Mouse (Mus musculus) neural tube, embryonic 11.5 days (tissue): ENCODE data around the gene Slc34a3. TPM values are rescaled to one million over a fixed set of nuclear protein-coding genes. Genes with fewer than 3 reads are reported as not detected.

Source experiments
- ATAC-seq: fragments of 200-750 bp; cut with Nextera tagmentation; 2 replicates; pipeline ENCODE4 v1.8.0; 2017; ENCODE audit warnings: moderate number of reproducible peaks, mild to moderate bottlenecking, moderate TSS enrichment, moderate library complexity; ENCODE audit not compliant: insufficient read depth, low FRiP score, low TSS enrichment
- DNase-seq: peaks from one replicate; pipeline ENCODE4 v3.0.0-alpha.2; 2015; ENCODE audit warnings: low spot score
- H3K27ac ChIP-seq: fragments of 300-500 bp; sonication (generic); 2 replicates; pipeline ENCODE4 v1.5.1; 2014; ENCODE audit warnings: low read depth, mild to moderate bottlenecking, low read length
- H3K27me3 ChIP-seq: fragments of 300-500 bp; sonication (generic); 2 replicates; pipeline ENCODE4 v1.6.1; 2014; ENCODE audit warnings: mild to moderate bottlenecking, low read length, mixed read lengths; ENCODE audit not compliant: control insufficient read depth, insufficient read depth
- H3K36me3 ChIP-seq: fragments of 300-500 bp; sonication (generic); 2 replicates; pipeline ENCODE4 v1.6.1; 2014; ENCODE audit warnings: mild to moderate bottlenecking, low read length, moderate library complexity, mixed read lengths; ENCODE audit not compliant: control insufficient read depth, insufficient read depth
- H3K4me1 ChIP-seq: fragments of 300-500 bp; sonication (generic); 2 replicates; pipeline ENCODE4 v1.6.1; 2014; ENCODE audit warnings: low read length, mixed read lengths; ENCODE audit not compliant: control insufficient read depth, insufficient read depth
- H3K4me2 ChIP-seq: fragments of 300-500 bp; sonication (generic); 2 replicates; pipeline ENCODE4 v1.6.1; 2014; ENCODE audit warnings: low read depth, mild to moderate bottlenecking, moderate library complexity
- H3K4me3 ChIP-seq: fragments of 300-500 bp; sonication (generic); 2 replicates; pipeline ENCODE4 v1.5.1; 2014; ENCODE audit warnings: low read depth, low read length
- H3K9ac ChIP-seq: fragments of 300-500 bp; sonication (generic); 2 replicates; pipeline ENCODE4 v1.6.1; 2014; ENCODE audit warnings: mild to moderate bottlenecking, low read length
- H3K9me3 ChIP-seq: fragments of 300-500 bp; sonication (generic); 2 replicates; pipeline ENCODE4 v1.6.1; 2016; ENCODE audit warnings: low read length; ENCODE audit not compliant: control insufficient read depth
- WGBS: fragments of 180-500 bp; shearing (Covaris S2); extraction: QIAGEN DNeasy Blood & Tissue Kit; methylation state at CpG from one replicate; pipeline ENCODE4 v1.1.7; 2014; 5-methylcytosine and 5-hydroxymethylcytosine counted together
- polyA plus RNA-seq: library from polyadenylated mRNA; unstranded; fragments of >200 nt; fragmentation: Nextera tagmentation; extraction: Ambion mirVana; gene quantifications from 2 replicates; pipeline ENCODE4 v1.2.1, GENCODE M21; 2014

Slc34a3 gene
- polyA plus RNA-seq, 1 experiment from 2014 or later, result not detected

DNA sequence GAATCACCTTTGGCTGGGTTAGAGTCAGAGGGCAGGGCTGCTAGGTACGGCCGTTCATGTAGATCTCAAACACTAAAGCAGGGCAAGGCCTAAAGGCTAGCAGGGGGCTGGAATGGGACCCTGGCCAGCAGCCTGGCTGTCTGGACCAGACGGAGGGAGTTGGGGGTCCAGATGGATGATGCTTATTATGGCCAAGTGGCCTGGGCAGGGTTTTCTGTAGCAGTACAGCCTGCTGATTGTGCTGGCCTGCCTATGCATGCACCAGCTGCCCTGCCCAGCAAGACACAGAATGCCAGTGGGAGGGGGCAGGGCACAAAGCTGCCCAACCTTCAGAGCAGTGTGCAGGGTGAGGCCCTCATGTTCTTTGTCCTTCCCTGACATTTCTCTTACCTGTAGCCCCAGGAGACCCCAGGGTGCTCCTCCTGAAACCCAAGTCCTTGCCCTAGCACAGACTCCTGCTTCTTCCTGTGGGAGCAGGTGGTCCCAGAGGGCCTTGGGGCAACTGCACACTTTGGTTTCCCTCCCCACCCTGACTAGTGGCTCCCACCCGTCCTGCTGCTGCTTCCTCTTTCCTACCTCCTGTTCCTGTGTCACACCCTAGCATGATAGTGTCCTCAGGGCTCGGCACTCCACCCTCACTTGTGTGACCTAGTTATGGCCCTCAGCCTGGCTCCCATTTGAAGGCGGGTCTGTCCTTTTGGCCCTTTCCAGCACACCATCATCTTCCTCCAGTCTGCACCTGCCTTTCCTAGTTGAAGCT lies 31.9 kb upstream of the Slc34a3 start:
- H3K36me3 ChIP-seq, result no peaks in the 10 kb centered on the region
- no peak overlapping the region for H3K9ac ChIP-seq
- H3K9me3 ChIP-seq, result no peaks in the 10 kb centered on the region
- 0 out of 2 replicates have a peak overlapping the region, but pooled peaks have one; percentile 10 for H3K4me2 ChIP-seq
- WGBS, result 71% methylated on average over 6 of the region's 6 CpGs
- peaks cover 15% of the 10 kb centered on the region for H3K27me3 ChIP-seq
- no peak overlapping the region for H3K4me3 ChIP-seq
- DNase-seq (no peak), ATAC-seq (no peak)
- H3K4me1 ChIP-seq, result peaks cover 18% of the 10 kb centered on the region
- H3K27ac ChIP-seq, result no peak overlapping the region

DNA sequence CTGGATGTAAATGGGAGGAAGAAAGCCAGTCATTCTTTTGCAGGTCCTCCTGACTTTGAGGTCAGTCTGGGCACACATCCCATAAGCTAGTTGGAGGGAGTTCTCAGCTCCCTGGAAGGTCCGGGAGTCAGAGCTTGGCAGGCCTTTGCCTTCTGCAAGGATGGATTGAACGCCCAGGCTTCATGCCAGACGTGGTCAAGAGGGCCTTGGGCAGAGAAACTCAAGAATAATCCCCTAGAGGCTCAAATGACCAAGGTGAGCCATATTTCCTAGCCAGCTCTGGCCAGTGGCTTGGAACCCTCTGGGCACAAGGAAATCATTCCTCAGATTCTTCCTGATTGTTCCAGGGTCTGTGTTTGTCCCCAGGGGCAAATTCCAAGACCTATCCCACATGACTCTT lies 30.7 kb upstream of the Slc34a3 start:
- 64% methylated on average over 3 of the region's 3 CpGs for WGBS
- Histone ChIP-seq H3K9me3 (no peaks in the 10 kb centered on the region), H3K36me3 (no peaks in the 10 kb centered on the region), H3K27me3 (peaks cover 15% of the 10 kb centered on the region), H3K9ac (no peak overlapping the region), H3K4me1 (peaks cover 14% of the 10 kb centered on the region; the same call in 1 of the 2 replicates), H3K27ac (no peak overlapping the region), H3K4me2 (no peak overlapping the region), H3K4me3 (no peak overlapping the region)
- no peak for DNase-seq
- no peak for ATAC-seq

DNA sequence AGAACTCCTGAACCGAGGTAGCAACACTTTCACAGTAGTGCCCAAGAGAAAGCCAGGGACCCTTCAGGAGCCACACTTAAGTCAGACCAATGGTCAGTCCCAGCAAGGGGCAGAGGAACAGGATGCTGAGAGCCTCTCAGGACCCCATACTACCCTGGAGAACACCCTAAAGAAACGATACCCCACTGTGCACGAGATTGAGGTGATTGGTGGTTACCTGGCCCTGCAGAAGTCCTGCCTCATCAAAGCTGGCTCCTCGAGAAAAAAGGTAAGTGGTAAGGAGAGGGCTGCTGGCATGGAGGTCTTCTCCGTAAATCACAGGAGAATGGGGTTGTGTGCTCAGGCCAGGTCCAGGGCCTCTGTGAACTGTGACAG lies 30.1 kb upstream of the Slc34a3 start:
- 0 out of 2 replicates have a peak overlapping the region, but pooled peaks have one; percentile 79 for H3K4me3 ChIP-seq
- H3K4me2 ChIP-seq, result peak overlapping the region; percentile 98; the same call in 1 of the 2 replicates
- peaks cover 15% of the 10 kb centered on the region for H3K27me3 ChIP-seq
- 77% methylated on average over 5 of the region's 5 CpGs for WGBS
- no peak overlapping the region for H3K27ac ChIP-seq
- ATAC-seq, result no peak
- H3K36me3 ChIP-seq, result no peaks in the 10 kb centered on the region
- peaks cover 14% of the 10 kb centered on the region; the same call in 1 of the 2 replicates for H3K4me1 ChIP-seq
- no peaks in the 10 kb centered on the region for H3K9me3 ChIP-seq
- no peak overlapping the region for H3K9ac ChIP-seq
- DNase-seq, result no peak

GRCm38 (mm10) chr2:25263623-25264285 lies 29.6 kb upstream of the Slc34a3 start:
- no peak overlapping the region for H3K27ac ChIP-seq
- 21% methylated on average over 12 of the region's 12 CpGs for WGBS
- ATAC-seq (no peak), DNase-seq (no peak)
- peaks cover 14% of the 10 kb centered on the region; the same call in 1 of the 2 replicates for H3K4me1 ChIP-seq
- H3K9me3 ChIP-seq, result no peaks in the 10 kb centered on the region
- H3K4me2 ChIP-seq, result peak overlapping the region; percentile 98
- no peaks in the 10 kb centered on the region for H3K36me3 ChIP-seq
- H3K4me3 ChIP-seq, result peak overlapping the region; percentile 79
- peaks cover 15% of the 10 kb centered on the region for H3K27me3 ChIP-seq
- H3K9ac ChIP-seq, result peak overlapping the region; percentile 49

DNA sequence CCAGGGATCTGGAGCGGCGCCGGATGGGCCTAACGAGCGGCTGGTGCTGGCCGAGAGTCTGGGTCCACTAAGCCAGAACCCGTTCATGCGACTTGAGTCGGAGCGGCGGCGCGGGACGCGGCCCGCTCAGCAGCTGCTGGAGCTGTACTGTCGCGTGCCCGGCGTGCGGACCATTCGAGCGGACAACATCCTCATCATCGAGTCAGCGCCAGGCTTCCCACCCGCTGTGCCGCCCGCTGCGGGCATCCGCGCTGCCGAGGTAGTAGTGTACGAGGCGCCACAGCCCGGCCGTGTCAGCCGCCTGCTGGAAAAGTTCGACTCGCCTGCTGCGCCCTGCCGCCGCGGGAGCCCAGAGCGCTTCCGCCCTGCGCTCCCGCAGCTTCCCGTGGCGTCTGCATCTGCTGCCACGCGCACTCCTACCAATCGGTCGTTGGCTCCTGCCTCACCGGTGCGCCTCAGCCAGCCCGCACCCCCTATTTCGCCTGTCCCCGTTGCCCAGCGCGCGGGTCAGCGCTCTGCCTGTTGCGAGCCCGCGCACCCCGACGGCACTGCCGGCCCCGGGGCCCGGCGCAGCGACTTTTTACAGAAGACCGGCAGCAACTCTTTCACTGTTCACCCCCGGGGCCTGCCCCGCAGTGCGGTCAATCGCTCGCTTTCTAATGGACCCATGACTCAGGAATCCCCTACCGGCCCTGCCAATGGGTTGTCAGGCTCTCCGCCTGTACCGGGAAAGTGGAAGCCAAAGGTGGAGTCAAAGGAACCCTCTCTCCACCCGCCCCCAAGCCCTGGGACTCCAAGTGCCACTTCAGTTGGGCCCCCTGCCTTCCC lies 28.8 kb upstream of the Slc34a3 start:
- H3K9me3 ChIP-seq, result no peaks in the 10 kb centered on the region

GRCm38 (mm10) chr2:25262291-25262767 lies 28.2 kb upstream of the Slc34a3 start, which contains the start of gene Tprn:
Gene Tprn, plus strand, starts transcription at chr2:25262618.
- Histone ChIP-seq H3K9ac (peak within 1 kb of the TSS; percentile 49), H3K27me3 (peaks cover 15% of the 10 kb centered on the region), H3K27ac (peak within 1 kb of the TSS; percentile 4; the same call in 1 of the 2 replicates), H3K4me3 (peak within 1 kb of the TSS; percentile 79), H3K4me1 (peaks cover 14% of the 10 kb centered on the region; the same call in 1 of the 2 replicates), H3K4me2 (peak within 1 kb of the TSS; percentile 98), H3K36me3 (no peaks in the 10 kb centered on the region), H3K9me3 (no peaks in the 10 kb centered on the region)
- DNase-seq (peak; percentile 93), ATAC-seq (peak; percentile 98)
- WGBS, result 0% methylated on average over 39 of the region's 39 CpGs

More for the DNA sequence above, 28.8 kb upstream of the Slc34a3 start:
- H3K27ac ChIP-seq, result peak overlapping the region; percentile 4; the same call in 1 of the 2 replicates
- WGBS, result under 1% methylated on average over 82 of the region's 82 CpGs
- H3K36me3 ChIP-seq, result no peaks in the 10 kb centered on the region
- peaks cover 15% of the 10 kb centered on the region for H3K27me3 ChIP-seq
- peak overlapping the region; percentile 79 for H3K4me3 ChIP-seq
- peak; percentile 60 for DNase-seq
- peak overlapping the region; percentile 49 for H3K9ac ChIP-seq
- ATAC-seq, result peak; percentile 17
- peaks cover 14% of the 10 kb centered on the region; the same call in 1 of the 2 replicates for H3K4me1 ChIP-seq
- peak overlapping the region; percentile 98 for H3K4me2 ChIP-seq

DNA sequence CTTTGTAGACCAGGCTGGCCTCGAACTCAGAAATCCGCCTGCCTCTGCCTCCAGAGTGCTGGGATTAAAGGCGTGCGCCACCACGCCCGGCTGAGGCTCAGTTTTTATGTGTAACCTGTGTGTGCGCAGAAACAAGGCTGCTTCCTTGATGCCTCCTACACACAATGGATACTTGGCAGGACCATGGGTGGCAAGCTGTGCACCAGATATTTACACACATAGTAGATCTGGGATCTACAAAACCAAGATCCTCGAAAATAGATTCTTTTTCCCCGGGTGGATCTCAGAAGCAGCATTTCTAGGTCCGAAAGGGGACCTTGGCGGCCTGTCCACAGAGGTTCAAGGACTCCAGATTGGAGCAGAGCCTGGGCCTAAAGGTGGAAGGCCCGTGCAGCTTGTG lies 27.7 kb upstream of the Slc34a3 start:
- H3K9ac ChIP-seq, result no peak overlapping the region
- peak overlapping the region; percentile 79 for H3K4me3 ChIP-seq
- H3K4me1 ChIP-seq, result peaks cover 14% of the 10 kb centered on the region; the same call in 1 of the 2 replicates
- peaks cover 15% of the 10 kb centered on the region for H3K27me3 ChIP-seq
- H3K36me3 ChIP-seq, result no peaks in the 10 kb centered on the region
- no peak for ATAC-seq
- DNase-seq, result no peak
- peak overlapping the region; percentile 98 for H3K4me2 ChIP-seq
- no peaks in the 10 kb centered on the region for H3K9me3 ChIP-seq
- H3K27ac ChIP-seq, result no peak overlapping the region
- WGBS, result 48% methylated on average over 12 of the region's 12 CpGs

DNA sequence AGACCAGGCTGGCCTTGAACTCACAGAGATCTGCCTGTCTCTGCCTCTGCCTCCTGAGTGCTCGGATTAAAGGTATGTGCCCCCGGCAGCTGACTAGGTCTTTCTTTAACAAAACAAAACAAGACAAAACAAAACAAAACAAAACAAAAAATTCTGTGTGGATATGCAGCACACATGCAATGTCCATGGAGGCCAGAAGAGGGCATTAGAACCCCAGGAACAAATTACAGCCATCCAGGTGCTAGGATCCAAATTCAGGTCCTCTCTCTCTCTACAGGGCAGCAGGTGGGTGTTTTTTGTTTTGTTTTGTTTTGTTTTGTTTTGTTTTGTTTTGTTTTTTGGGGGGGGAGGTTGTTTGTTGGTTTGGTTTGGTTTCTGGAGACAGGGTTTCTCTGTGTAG lies 24.7 kb upstream of the Slc34a3 start:
- Histone ChIP-seq H3K9me3 (no peaks in the 10 kb centered on the region), H3K4me1 (peaks cover 18% of the 10 kb centered on the region; the same call in 1 of the 2 replicates), H3K4me2 (no peak overlapping the region), H3K27me3 (peaks cover 9% of the 10 kb centered on the region), H3K9ac (no peak overlapping the region), H3K36me3 (no peaks in the 10 kb centered on the region), H3K4me3 (no peak overlapping the region), H3K27ac (no peak overlapping the region)
- WGBS, result 64% methylated on average over 2 of the region's 2 CpGs
- DNase-seq (no peak), ATAC-seq (no peak)
